Mouse (Mus musculus) kidney, adult 11 months (tissue): ENCODE results near the gene Tbc1d16.
"Not testable (repeated sequence)": the region's sequence is repeated elsewhere in the genome, so short reads cannot be mapped to it uniquely, and the experiment has no call there.

Source experiments
- DNase-seq: peaks from one replicate; pipeline ENCODE4 v3.0.0; 2022

Gene Tbc1d16

DNA sequence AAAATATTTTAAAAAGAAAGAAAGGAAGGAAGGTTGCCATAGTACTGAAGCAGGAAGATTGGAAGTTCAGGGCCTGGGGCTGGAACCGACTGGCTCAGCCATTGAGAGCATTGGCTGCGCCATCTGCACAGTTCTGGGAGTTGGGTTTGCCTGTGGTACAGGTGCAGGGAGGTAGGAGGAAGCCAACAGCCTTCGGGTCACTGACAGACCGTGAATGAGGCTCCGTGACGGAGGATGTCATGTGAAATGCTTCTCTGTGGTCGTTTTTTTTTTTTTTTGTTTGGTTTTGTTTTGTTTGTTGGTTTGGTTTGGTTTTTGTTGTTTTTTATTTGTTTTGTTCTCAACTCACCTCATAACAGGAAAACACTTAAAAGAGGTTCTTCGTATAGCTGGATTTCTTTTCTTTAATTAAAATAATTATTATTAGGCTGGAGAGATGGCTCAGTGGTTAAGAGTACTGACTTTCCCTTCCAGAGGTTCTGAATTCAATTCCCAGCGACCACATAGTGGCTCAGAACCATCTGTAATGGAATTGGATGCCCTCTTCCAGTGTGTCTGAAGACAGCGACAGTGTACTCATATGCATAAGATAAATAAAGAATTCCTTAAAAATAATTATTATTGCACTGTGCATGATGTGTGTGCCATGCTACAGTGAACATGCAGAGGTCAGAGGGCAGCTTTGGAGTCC lies 119.6 kb downstream of the Tbc1d16 start:
- no peak for DNase-seq

DNA sequence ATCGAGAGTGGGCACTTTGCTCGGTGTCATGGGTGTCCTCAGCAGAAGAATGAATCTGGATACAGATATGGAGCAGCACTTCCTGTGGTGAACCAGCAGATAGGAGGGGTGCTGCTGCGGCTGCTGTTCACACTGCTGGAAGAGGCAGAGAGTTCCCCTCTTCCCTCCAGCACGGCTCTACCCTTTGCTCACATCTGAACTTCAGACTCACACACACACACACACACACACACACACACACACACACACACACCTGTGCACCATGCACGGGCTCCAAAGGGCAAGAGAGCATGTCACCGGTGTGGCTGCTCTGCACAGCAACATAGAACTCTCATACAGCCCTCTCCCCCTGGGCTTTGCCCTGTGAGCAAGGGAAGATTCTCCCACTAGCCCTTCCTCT lies 122.0 kb downstream of the Tbc1d16 start:
- DNase-seq: peak; percentile 42

DNA sequence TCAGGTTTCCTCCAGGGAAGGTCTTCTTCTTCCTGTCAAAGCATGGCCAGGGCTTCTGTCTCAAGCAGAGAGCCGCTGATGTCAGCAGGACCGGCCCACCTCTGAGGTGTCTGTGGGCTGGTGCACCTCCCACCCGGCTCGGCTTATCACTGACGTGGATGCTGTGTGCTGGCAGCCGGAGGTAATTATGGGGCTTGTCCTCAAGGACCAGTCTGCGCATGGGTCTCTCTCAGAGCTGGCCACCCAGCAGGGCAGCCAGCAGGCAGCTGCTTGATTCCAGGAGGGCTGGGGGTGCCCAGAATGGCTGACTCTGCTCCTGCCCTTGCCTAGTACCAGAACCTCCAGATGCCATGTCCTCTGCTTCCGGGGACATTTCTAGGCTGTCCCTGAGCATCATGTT lies 122.6 kb downstream of the Tbc1d16 start:
- no peak for DNase-seq

DNA sequence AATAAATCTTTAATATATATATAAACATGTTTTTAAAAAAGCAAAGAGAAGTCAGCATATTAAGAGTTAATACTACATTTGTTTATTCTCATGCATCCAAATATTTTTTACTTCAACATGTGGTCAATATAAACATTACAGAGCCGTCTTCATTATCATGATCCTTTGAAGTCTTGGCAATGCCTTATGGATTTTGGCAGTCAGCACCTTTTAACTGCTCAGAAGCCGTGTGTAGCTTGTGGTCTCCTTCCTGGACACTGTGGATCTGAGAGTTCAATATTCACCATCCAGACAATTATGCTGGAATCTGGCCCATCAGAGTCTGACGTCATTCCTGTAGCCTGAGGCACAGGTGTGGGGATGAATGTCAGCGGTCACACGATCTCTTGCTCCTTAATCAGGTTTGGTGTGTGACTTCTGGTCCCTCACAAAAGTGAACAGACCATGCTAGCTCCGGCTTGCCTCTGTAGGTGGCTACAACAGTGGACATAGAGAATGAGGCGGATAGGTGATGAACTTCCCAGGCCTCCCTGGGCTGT lies 123.2 kb downstream of the Tbc1d16 start:
- DNase-seq: no peak

DNA sequence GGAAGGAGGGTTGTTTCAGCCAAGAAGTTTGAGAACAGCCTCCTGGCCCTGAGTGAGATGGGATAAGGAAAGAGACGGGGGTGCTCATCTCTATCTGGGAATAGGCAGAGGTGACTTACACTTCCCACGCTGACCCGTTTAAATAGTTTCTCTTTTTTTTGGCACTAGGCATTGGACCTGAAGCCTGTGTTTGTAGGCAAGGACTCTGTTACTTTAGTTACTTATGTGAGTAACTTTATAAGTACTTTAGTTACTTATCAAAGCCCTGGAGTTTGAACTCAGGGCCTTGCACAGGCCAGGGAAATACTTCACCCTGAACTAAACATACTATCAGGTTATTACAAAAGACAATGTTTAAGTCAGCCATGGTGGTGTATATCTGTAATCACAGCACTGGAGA lies 124.3 kb downstream of the Tbc1d16 start:
- no peak for DNase-seq

DNA sequence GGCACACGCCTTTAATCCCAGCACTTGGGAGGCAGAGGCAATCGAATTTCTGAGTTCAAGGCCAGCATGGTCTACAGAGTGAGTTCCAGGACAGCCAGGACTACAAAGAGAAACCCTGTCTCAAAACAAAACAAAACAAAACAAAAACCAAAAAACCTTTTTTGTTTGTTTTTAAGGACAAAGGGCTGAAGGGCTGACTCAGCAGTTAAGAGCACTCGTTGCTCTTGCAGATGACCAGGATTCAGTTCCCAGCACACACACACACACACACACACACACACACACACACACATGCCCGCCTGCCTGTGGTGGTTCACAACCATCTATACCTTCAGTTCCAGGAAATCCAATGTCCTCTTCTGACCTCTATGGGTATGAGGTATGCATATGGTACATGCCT lies 127.9 kb downstream of the Tbc1d16 start:
- DNase-seq: not testable (repeated sequence)

DNA sequence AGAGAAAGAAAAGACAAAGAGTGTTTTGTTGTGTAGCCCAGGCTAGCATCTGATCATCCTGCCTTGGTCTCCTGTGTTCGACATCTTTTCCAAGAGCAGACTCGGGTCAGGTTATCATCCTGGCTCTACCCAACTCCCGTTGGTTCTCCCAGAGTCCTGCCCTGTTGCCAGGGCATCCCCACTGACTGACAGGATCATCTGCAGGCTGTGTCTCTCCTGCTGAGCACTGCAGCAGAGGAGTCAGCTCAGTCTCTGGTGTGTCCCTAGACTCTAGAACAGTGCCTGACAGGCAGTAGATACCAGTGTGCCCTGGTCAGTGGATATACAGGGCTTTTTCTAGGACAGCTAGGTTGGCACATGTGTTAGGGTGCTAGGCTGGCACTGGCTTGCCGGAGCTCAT lies 130.1 kb downstream of the Tbc1d16 start:
- no peak for DNase-seq

DNA sequence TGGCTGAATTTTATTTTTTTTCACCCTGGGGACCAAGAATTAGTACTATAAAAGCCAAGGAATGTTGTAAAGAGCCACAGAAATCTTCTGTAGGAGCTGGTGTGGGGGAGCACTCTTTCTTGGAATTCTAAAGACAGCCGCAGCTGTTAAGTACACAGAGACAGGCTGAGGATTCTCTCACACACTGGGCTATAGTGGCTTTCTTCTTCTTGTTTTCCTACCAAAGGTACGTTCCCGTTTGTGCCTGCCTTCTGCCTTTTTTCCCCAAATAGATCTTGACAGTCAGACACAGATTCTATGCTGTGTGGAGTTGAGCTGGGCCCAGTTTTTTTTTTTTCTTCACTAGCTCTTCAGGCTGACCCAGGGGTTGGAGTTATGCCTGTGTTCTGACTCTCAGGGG lies 132.9 kb downstream of the Tbc1d16 start:
- no peak for DNase-seq

DNA sequence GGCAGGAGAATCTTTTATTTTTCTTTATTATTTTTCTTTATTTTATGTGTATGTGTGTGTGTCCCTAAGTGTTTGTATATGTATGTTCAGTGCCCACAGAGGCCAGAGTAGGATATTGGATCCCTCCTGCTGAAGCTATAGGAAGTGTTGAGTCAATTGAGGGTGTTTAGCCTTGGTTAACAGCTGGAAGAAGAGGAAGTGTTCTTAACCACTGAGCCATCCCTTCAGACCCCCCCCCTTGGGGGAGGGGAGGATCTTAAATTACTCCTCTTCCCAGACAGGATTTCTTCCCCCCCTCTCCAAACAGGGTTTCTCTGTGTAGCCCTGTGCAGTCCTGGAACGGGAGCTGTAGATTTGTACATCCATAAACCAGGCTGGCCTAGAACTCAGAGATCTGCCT lies 135.0 kb downstream of the Tbc1d16 start:
- no peak for DNase-seq
